Mouse (Mus musculus): ENCODE measurements around the gene Fkbp14. TPM values are rescaled to one million over a fixed set of nuclear protein-coding genes. Genes with fewer than 3 reads are reported as not detected.

Gene Fkbp14
- total and polyA plus RNA-seq, 3 experiments: 5.4 to 10.7 (median 7.6) TPM

DNA sequence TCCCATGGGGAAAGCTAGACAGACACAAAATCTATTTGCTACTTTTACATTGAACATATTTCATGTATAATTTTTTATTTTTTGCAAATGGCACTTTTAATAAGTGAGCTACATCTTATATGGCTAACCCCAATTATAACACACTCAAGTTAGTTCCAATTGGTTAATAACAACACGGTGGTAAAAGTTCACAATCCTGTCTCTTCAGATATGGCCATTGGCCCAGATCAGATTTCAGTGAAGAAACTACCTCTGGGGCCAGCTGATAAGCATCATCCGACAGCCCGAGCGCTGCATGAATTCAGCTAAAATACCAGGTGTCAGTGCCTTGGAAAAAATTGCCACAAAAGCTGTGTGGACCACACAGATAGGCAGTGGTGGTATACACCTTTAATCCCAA lies 9.4 kb downstream of the Fkbp14 start:
- TF ChIP-seq CTCF (IDR thresholded peaks at IDR 0.05) (no peak), POLR2A (IDR thresholded peaks at IDR 0.05; ENCODE audit: insufficient read depth, low read depth, low read length) (no peak), EP300 (IDR thresholded peaks at IDR 0.05; ENCODE audit: insufficient read depth, low read depth, low read length) (no peak)
- Histone ChIP-seq H3K27ac (no peak overlapping the region), H3K4me1 (ENCODE audit: control insufficient read depth, insufficient read depth, low read length) (peaks cover 2% of the 10 kb centered on the region), H3K27me3 (ENCODE audit: control insufficient read depth, insufficient read depth, low read length) (no peaks in the 10 kb centered on the region), H3K79me2 (replicated peaks; ENCODE audit: control insufficient read depth, insufficient read depth, low read length) (no peaks in the 10 kb centered on the region; the same call in 1 of the 2 replicates), H3K36me3 (ENCODE audit: control insufficient read depth, insufficient read depth, low read length) (no peaks in the 10 kb centered on the region), H3K9ac (ENCODE audit: low read depth, low read length) (no peak overlapping the region), H3K4me3 (no peak overlapping the region)
- intact Hi-C loops (cut with DNase I): loop anchor here (2.0 to 5.0 kb wide), 4 partner anchors 27 to 580 kb away; partner anchors contain the start of gene Nod1
- DNase-seq: no peak
- 85% methylated on average over 4 of the region's 4 CpGs for WGBS

DNA sequence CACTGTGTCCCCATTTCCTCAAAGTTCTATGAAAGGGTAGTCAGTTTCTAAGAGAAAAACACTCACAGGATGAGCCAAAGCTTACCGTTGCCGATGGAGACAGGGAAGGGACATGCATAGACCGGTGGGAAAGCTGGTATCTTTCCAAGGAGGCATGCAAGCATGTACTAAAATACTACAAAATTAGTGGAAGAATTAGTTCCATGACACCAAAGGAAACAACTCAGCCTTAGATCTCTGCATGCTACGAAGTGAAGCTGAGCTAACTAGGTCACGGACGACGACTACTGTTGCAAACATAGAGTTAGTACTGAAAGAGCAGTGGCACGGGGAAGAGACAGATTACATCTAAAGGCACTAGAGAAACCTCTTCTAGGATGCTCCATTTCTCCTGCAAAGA lies 10.2 kb downstream of the Fkbp14 start:
- H3K27me3 ChIP-seq (ENCODE audit: control insufficient read depth, insufficient read depth, low read length): no peaks in the 10 kb centered on the region
- H3K36me3 ChIP-seq (ENCODE audit: control insufficient read depth, insufficient read depth, low read length): no peaks in the 10 kb centered on the region
- WGBS: 80% methylated on average over 8 of the region's 8 CpGs
- intact Hi-C loops (cut with DNase I): loop anchor here (2.0 to 5.0 kb wide), 3 partner anchors 42 to 580 kb away; partner anchors contain the start of gene Nod1
- H3K4me1 ChIP-seq (ENCODE audit: control insufficient read depth, insufficient read depth, low read length): peaks cover 2% of the 10 kb centered on the region
- DNase-seq: no peak
- no peak overlapping the region for H3K4me3 ChIP-seq
- no peaks in the 10 kb centered on the region; the same call in 1 of the 2 replicates for H3K79me2 ChIP-seq (replicated peaks; ENCODE audit: control insufficient read depth, insufficient read depth, low read length)
- no peak overlapping the region for H3K27ac ChIP-seq
- TF ChIP-seq EP300 (IDR thresholded peaks at IDR 0.05; ENCODE audit: insufficient read depth, low read depth, low read length): no peak
- no peak for TF ChIP-seq POLR2A (IDR thresholded peaks at IDR 0.05; ENCODE audit: insufficient read depth, low read depth, low read length)
- no peak for TF ChIP-seq CTCF (IDR thresholded peaks at IDR 0.05)
- H3K9ac ChIP-seq (ENCODE audit: low read depth, low read length): no peak overlapping the region

DNA sequence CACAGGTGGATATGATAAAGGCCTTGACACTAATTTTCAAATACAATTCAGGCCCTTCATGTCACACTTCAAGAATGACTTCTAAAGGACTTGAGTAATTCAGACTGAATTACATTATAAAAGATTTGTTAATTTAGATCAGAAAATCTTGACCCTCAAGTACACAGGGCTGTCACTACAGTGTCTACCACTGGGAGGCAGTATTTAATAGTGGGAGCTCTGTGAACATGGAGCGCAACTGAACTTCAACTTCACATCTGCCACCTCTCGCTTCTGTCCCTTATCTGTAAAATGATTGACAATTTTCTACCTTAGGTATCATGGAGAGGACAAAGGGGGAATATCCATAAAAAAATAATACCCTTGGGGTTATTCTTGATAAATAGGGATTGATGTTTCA lies 10.9 kb downstream of the Fkbp14 start:
- no peak overlapping the region for H3K4me3 ChIP-seq
- peak in 1 of 2 experiments; percentile 26 for DNase-seq
- no peaks in the 10 kb centered on the region for H3K36me3 ChIP-seq (ENCODE audit: control insufficient read depth, insufficient read depth, low read length)
- no peaks in the 10 kb centered on the region; the same call in 1 of the 2 replicates for H3K4me1 ChIP-seq (ENCODE audit: control insufficient read depth, insufficient read depth, low read length)
- 20% methylated on average over 2 of the region's 2 CpGs for WGBS
- H3K9ac ChIP-seq (ENCODE audit: low read depth, low read length): no peak overlapping the region
- no peaks in the 10 kb centered on the region; the same call in 1 of the 2 replicates for H3K79me2 ChIP-seq (replicated peaks; ENCODE audit: control insufficient read depth, insufficient read depth, low read length)
- intact Hi-C loops (cut with DNase I): loop anchor here (2.0 to 5.0 kb wide), 3 partner anchors 43 to 581 kb away; partner anchors contain the start of gene Nod1
- no peaks in the 10 kb centered on the region for H3K27me3 ChIP-seq (ENCODE audit: control insufficient read depth, insufficient read depth, low read length)
- TF ChIP-seq CTCF (IDR thresholded peaks at IDR 0.05): peak; percentile 95
- no peak for TF ChIP-seq POLR2A (IDR thresholded peaks at IDR 0.05; ENCODE audit: insufficient read depth, low read depth, low read length)
- no peak overlapping the region for H3K27ac ChIP-seq

DNA sequence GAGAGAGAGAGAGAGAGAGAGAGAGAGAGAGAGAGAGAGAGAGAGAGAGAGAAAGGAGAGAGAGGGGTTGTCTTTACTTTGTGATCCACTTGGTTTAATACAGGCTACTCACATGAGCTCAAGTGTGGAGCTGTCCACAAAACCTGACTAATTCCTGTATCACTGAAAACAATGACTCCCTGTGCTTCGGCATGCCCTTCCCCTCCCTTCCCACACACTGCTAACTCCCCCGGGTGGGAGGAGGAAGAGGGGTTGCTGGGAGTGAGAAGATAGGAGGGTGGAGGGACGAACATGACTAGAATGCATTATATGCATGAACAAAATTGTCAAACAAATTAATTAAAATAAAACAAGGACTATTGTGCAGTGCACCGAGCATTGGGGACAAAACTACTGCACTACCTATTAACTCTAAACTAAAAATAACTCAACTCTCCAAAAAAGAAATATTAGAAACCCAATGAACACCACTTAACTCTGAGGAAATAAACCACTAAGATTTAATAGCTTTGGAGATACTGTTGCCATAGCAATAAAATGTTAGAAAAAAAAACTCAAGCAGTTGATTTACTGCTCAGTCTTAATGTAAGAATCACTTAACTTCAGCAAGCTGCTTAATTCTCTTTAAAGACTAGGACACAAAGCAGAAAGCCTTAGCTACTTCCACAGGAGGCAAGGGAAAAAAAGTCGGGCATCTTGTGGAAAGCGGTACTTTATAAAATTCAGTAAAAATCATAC lies 23.7 kb downstream of the Fkbp14 start:
- intact Hi-C loops (cut with DNase I): no loop called here
- TF ChIP-seq POLR2A (IDR thresholded peaks at IDR 0.05; ENCODE audit: insufficient read depth, low read depth, low read length) (no peak), EP300 (IDR thresholded peaks at IDR 0.05; ENCODE audit: insufficient read depth, low read depth, low read length) (no peak), CTCF (IDR thresholded peaks at IDR 0.05) (no peak)

DNA sequence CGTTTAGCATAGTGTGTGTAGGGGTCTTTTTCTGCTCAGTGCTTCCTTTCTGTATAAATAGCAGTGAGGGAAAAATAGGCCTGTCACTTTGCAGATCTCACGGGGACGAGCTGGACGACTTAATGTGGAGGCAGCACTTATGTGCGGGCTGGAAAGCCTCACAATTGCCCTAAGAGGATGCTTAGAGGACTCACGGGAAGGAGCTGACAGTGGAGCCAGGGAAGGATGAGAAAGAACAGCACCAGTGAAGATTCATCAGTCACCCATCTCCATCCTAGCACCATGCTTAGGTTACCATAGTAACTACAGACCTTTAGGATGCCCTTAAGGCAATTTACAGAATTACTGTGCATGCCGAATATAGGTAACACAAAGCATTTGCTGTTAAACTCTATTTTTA lies 27.3 kb downstream of the Fkbp14 start:
- H3K4me1 ChIP-seq (ENCODE audit: control insufficient read depth, insufficient read depth, low read length): peaks cover 2% of the 10 kb centered on the region; the same call in 1 of the 2 replicates
- no peaks in the 10 kb centered on the region for H3K27me3 ChIP-seq (ENCODE audit: control insufficient read depth, insufficient read depth, low read length)
- no peaks in the 10 kb centered on the region for H3K36me3 ChIP-seq (ENCODE audit: control insufficient read depth, insufficient read depth, low read length)
- DNase-seq: no peak
- H3K9ac ChIP-seq (ENCODE audit: low read depth, low read length): no peak overlapping the region
- TF ChIP-seq EP300 (IDR thresholded peaks at IDR 0.05; ENCODE audit: insufficient read depth, low read depth, low read length) (no peak), POLR2A (IDR thresholded peaks at IDR 0.05; ENCODE audit: insufficient read depth, low read depth, low read length) (no peak), CTCF (IDR thresholded peaks at IDR 0.05) (no peak)
- no peak overlapping the region for H3K27ac ChIP-seq
- 61% methylated on average over 7 of the region's 7 CpGs for WGBS
- intact Hi-C loops (cut with DNase I): no loop called here
- no peak overlapping the region for H3K4me3 ChIP-seq
- no peaks in the 10 kb centered on the region for H3K79me2 ChIP-seq (replicated peaks; ENCODE audit: control insufficient read depth, insufficient read depth, low read length)

More for the DNA sequence above, 23.7 kb downstream of the Fkbp14 start:
- WGBS: 35% methylated on average over 6 of the region's 6 CpGs
- Histone ChIP-seq H3K4me3 (no peak overlapping the region), H3K4me1 (ENCODE audit: control insufficient read depth, insufficient read depth, low read length) (no peaks in the 10 kb centered on the region), H3K79me2 (replicated peaks; ENCODE audit: control insufficient read depth, insufficient read depth, low read length) (no peaks in the 10 kb centered on the region), H3K27ac (no peak overlapping the region), H3K36me3 (ENCODE audit: control insufficient read depth, insufficient read depth, low read length) (no peaks in the 10 kb centered on the region), H3K27me3 (ENCODE audit: control insufficient read depth, insufficient read depth, low read length) (no peaks in the 10 kb centered on the region), H3K9ac (ENCODE audit: low read depth, low read length) (no peak overlapping the region)
- no peak for DNase-seq

DNA sequence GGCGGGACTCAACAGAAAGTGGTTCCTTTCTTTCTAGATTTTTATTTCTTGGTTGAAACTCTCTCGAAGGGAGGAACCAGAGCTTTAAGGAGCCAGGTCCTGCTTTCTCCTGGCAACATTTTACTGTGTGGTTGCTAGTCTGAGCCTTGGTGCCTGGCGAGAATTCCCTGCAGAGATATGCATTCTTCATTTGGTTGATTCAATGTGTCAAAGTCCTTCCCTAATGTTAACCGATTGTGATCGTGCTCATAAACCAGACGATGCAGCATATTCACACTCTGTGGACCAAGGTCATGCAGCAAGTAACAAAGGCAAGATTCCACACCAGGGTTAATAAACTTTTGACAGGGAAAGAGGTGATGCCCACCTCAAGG lies 30.6 kb downstream of the Fkbp14 start:
- no peak for TF ChIP-seq EP300 (IDR thresholded peaks at IDR 0.05; ENCODE audit: insufficient read depth, low read depth, low read length)
- TF ChIP-seq POLR2A (IDR thresholded peaks at IDR 0.05; ENCODE audit: insufficient read depth, low read depth, low read length): no peak
- no peak for TF ChIP-seq CTCF (IDR thresholded peaks at IDR 0.05)
- Histone ChIP-seq H3K4me1 (ENCODE audit: control insufficient read depth, insufficient read depth, low read length) (peaks cover 2% of the 10 kb centered on the region; the same call in 1 of the 2 replicates), H3K36me3 (ENCODE audit: control insufficient read depth, insufficient read depth, low read length) (no peaks in the 10 kb centered on the region), H3K27me3 (ENCODE audit: control insufficient read depth, insufficient read depth, low read length) (no peaks in the 10 kb centered on the region), H3K27ac (peak overlapping the region; percentile 68), H3K79me2 (replicated peaks; ENCODE audit: control insufficient read depth, insufficient read depth, low read length) (no peaks in the 10 kb centered on the region), H3K9ac (ENCODE audit: low read depth, low read length) (peak overlapping the region; percentile 28), H3K4me3 (peak overlapping the region; percentile 66)
- 22% methylated on average over 6 of the region's 6 CpGs for WGBS
- intact Hi-C loops (cut with DNase I): no loop called here
- DNase-seq: no peak
